Mouse (Mus musculus) kidney, adult 2 months (tissue): ENCODE measurements around the gene Abr. TPM values are rescaled to one million over a fixed set of nuclear protein-coding genes. Genes with fewer than 3 reads are reported as not detected.
A peak's percentile ranks its signal among the peaks of the same experiment; 100 is the strongest.

Source experiments
- DNase-seq: peaks from one replicate; pipeline ENCODE4 v3.0.0; 2021
- H3K27ac ChIP-seq: fragments of 200-500 bp; 2 replicates; pipeline ENCODE4 v1.5.1; 2012; ENCODE audit warnings: low read depth, low read length, control low read depth, inconsistent platforms; ENCODE audit not compliant: insufficient read depth
- H3K27me3 ChIP-seq: fragments of 200-500 bp; replicated peaks from 2 replicates; pipeline ENCODE4 v1.6.1; 2012; ENCODE audit warnings: mild to moderate bottlenecking, moderate library complexity, low read length, inconsistent platforms; ENCODE audit not compliant: control insufficient read depth, insufficient read depth
- H3K36me3 ChIP-seq: fragments of 200-500 bp; 2 replicates; pipeline ENCODE4 v1.6.1; 2012; ENCODE audit warnings: mild to moderate bottlenecking, moderate library complexity, low read length, inconsistent platforms; ENCODE audit not compliant: control insufficient read depth, insufficient read depth
- H3K4me1 ChIP-seq: fragments of 200-500 bp; 2 replicates; pipeline ENCODE4 v1.6.1; 2011; ENCODE audit warnings: low read length; ENCODE audit not compliant: control insufficient read depth, insufficient read depth
- H3K4me3 ChIP-seq: fragments of 200-500 bp; 2 replicates; pipeline ENCODE4 v1.5.1; 2011; ENCODE audit warnings: mild to moderate bottlenecking, low read depth, low read length, control low read depth; ENCODE audit not compliant: insufficient read depth
- CTCF ChIP-seq: fragments of 200-500 bp; conservative IDR thresholded peaks from 2 replicates; pipeline ENCODE4 v1.5.1; 2011; ENCODE audit warnings: low read depth, mild to moderate bottlenecking, control low read depth, low read length, moderate library complexity, mixed read lengths; ENCODE audit not compliant: insufficient read depth, insufficient read length
- POLR2A ChIP-seq: fragments of 200-500 bp; IDR thresholded peaks from one replicate; pipeline ENCODE4 v1.6.1; 2011; ENCODE audit warnings: low read depth, low read length, control low read depth
- WGBS: fragments of 180-500 bp; shearing (Covaris S2); methylation state at CpG from one replicate; pipeline ENCODE4 v1.1.7; 2018; 5-methylcytosine and 5-hydroxymethylcytosine counted together
- polyA plus RNA-seq: library from polyadenylated mRNA; depleted of rRNA; stranded (reverse); fragments of >200 nt; gene quantifications from 2 replicates; pipeline ENCODE4 v1.2.3, GENCODE M21; 2012

The Abr gene
- polyA plus RNA-seq, 1 experiment = 33.2 TPM

DNA sequence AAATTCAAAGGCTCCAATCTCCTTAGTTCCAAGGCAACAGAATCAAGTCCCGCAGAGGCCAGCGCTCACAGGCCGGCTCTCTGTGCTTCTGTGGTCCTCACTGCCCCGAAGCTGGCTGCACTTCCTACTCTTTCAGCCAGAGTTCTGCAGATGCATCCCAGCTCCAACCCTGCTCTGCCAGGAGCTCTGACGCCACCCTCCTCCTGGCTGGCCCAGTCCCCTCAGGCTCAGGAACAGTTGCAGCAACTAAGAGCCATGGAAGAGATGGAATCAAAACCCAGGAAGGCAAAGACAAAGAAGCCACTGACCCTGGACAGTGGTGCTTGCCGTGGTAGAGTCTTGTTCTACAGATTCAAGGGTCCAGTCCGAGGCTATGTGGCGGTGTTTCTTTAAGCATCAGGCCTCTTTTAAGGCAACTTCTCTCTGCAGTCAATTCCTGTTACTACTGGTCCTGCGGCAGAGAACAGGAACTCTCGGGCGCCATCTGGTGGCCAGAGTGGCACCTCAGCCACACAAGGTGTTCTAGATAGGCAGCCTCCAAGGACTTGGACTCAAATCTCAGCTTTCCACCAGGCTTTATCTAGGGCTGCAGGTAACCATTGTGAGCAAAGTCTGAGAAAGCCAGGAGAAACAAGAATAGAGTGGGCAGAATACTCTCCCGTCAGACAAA is 44.4 kb downstream of the Abr start:
- H3K4me3 ChIP-seq = no peak overlapping the region
- H3K4me1 ChIP-seq = no peaks in the 10 kb centered on the region
- no peaks in the 10 kb centered on the region for H3K36me3 ChIP-seq
- 37% methylated on average over 12 of the region's 12 CpGs for whole genome bisulfite sequencing
- H3K27ac ChIP-seq = no peak overlapping the region
- H3K27me3 ChIP-seq = no peaks in the 10 kb centered on the region
- TF ChIP-seq CTCF = peak; percentile 90
- no peak for TF ChIP-seq POLR2A
- DNase-seq = peak; percentile 88

DNA sequence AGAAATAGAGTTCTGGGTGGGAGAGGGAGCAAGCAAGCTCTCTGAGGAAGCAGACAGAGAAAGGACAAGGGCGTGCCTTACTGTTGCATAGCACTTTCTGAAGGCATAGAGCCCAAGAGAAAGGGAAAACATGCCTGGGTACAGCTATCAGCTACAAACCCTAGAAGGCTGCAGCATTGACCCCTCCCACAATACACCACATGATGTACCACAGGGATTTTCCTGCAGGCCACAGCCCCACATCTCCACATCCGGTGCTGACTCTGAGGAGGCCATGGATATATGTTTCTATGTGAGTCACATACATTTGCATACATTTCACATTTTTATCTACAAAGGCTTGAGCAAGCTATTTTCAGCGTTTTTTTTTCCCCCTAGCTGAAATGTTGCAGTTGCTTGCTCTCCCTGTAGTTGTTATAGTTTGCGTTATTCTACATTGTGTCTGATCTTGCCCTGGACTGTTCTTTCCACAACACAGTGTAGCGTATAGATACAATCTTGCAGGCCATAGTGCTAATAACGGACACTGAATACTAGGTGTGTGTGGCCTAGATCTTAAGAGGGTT is 49.2 kb downstream of the Abr start:
- 90% methylated on average over 6 of the region's 6 CpGs for WGBS
- Histone ChIP-seq H3K4me3 (no peak overlapping the region), H3K36me3 (no peaks in the 10 kb centered on the region), H3K4me1 (no peaks in the 10 kb centered on the region), H3K27me3 (no peaks in the 10 kb centered on the region), H3K27ac (no peak overlapping the region)
- no peak for DNase-seq
- no peak for TF ChIP-seq POLR2A
- no peak for TF ChIP-seq CTCF

DNA sequence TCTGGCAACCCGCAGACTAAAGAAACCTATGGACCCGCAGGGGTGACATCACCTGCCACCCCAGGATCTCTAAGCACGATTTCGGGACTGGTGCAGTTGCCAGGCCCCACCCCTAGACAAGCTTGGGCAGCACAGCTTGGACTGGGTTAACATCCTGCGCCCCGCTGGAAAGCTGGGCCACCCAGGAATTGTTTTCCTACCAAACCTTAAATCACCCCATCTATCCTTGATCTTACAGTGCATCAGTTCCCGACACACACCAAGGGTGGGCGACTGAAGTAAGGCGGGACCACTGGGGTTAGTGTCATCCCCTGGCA is 50.5 kb downstream of the Abr start:
- Histone ChIP-seq H3K27ac (no peak overlapping the region), H3K4me1 (no peaks in the 10 kb centered on the region), H3K27me3 (no peaks in the 10 kb centered on the region), H3K4me3 (peak overlapping the region; percentile 25), H3K36me3 (no peaks in the 10 kb centered on the region)
- TF ChIP-seq POLR2A (no peak), CTCF (no peak)
- DNase-seq = no peak
- 15% methylated on average over 9 of the region's 9 CpGs for WGBS

DNA sequence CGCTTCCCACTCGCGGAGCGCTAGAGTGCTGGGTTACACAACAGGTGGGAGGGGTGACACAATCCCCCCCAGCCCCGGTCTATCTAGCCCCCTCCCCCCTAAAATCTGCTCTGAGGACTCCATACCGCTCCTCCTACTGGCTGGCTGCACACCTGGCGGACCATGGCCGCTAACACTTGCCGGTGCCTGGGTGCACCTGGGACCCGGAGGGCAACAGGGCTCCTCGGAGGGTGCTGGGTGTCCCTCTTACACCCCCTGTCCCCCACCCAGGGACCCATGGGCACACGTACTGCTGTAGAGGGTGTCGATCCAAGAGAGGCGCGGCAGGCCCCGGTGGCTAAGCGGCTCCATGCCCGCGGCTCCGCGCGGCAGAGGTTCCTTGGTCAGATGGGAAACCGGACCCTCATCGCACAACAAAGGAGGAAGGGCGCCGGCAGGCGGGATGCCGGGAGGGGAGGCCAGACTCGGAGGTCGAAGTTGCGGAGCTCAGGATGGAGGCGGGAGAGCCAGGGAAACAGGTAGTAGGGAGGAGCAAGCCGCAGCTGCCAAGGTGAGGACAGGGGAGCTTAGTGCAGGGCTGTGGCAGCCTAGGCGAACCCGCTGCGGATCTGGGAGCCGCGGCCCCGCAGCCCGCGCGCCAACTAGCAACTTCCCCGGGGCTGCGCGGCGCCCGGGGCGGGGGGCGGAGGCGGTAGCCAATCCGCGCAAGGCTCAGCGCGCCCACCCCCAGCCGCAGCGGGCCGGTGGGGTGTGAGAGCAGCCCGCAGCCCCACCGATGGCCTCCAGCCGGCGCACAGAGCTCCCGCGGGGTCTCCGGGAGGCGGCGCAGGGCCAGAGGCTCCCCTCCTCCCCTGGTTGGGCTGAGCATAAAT is 51.1 kb downstream of the Abr start:
- Histone ChIP-seq H3K27ac (peak overlapping the region; percentile 22; the same call in 1 of the 2 replicates), H3K36me3 (no peaks in the 10 kb centered on the region), H3K27me3 (no peaks in the 10 kb centered on the region), H3K4me1 (no peaks in the 10 kb centered on the region), H3K4me3 (peak overlapping the region; percentile 25)
- 4% methylated on average over 63 of the region's 66 CpGs for WGBS
- DNase-seq = no peak
- TF ChIP-seq CTCF (no peak), POLR2A (no peak)

DNA sequence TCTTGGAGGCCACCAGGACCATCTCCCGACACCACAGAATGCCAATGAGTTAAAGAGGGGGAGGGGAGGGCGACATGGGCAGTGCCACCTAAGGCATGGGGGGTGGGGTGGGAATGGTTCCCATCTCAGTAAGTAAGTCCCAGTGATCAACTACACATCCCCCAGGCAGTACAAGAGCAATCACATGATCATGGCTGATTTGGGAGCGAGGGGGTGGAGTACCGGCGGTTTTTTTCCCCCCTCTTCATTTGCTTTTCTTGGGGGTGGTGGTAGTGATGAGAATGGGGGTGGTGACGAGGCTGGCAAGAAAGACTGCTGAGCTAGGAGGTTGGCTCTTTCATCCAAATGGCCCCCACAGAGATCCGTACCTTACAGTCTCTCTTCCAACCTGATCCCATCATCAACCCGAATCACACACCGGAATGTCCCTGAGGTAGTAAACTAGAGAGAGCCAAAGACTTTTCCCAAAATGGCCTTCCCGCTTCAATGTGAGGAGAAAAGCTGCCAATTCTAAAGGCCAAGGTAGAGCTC is 51.8 kb downstream of the Abr start:
- 48% methylated on average over 10 of the region's 10 CpGs for WGBS
- no peak overlapping the region for H3K27ac ChIP-seq
- no peaks in the 10 kb centered on the region for H3K36me3 ChIP-seq
- H3K27me3 ChIP-seq = no peaks in the 10 kb centered on the region
- no peaks in the 10 kb centered on the region for H3K4me1 ChIP-seq
- DNase-seq = no peak
- TF ChIP-seq CTCF (no peak), POLR2A (no peak)
- H3K4me3 ChIP-seq = peak overlapping the region; percentile 25

DNA sequence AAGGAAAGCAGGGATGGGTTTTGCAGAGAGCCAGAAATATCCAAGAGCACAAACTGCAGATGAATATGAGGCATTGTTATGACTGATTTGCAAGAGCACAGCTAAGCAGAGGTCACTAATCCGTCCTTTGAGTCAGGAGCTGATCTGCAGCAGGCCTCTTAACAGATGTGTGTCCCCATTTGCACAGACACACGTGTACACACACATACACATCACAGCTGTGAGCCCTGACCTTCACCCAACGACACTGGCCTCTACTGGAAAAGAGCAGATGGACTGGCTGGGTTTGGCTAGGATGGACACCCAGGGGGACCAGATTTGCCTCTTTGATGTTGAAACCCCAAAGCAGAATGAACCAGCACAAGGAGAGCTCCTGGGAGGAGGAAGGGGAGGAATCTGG is 52.7 kb downstream of the Abr start:
- Histone ChIP-seq H3K27ac (no peak overlapping the region), H3K27me3 (no peaks in the 10 kb centered on the region), H3K4me3 (no peak overlapping the region), H3K4me1 (no peaks in the 10 kb centered on the region), H3K36me3 (no peaks in the 10 kb centered on the region)
- WGBS = 74% methylated on average over 3 of the region's 3 CpGs
- no peak for TF ChIP-seq CTCF
- no peak for TF ChIP-seq POLR2A
- DNase-seq = no peak

DNA sequence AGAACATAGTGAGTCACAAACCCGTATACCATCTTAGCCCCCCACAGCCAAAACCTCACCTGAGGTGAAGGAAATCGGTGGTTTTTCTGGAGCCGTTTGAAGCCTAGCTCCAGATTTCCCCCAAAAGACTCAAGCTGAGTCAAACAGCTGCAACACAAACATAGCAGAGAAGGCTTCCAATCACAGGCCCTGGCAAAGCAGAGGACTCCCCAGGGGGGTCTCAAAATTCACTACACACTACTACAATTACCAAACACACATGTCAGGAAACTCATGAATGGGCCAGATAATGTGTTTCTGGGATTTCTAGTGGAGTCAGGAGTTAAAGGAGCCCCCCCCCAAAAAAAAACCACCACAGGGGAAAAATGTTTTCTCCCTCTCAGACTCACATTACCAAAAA is 56.0 kb downstream of the Abr start:
- no peaks in the 10 kb centered on the region for H3K4me1 ChIP-seq
- WGBS = 76% methylated on average over 3 of the region's 3 CpGs
- H3K27me3 ChIP-seq = no peaks in the 10 kb centered on the region
- DNase-seq = no peak
- TF ChIP-seq CTCF (no peak), POLR2A (no peak)
- H3K27ac ChIP-seq = no peak overlapping the region
- no peaks in the 10 kb centered on the region for H3K36me3 ChIP-seq
- no peak overlapping the region for H3K4me3 ChIP-seq
